Mouse (Mus musculus): ENCODE data around the gene Sik3.

GRCm38 (mm10) chr9:46155026-46155425 lies 142.4 kb downstream of the Sik3 start:
- TF ChIP-seq EP300 (IDR thresholded peaks at IDR 0.05) (no peak), CTCF (IDR thresholded peaks at IDR 0.05) (no peak)

Data from lung, postnatal 0 days (tissue).